Mouse (Mus musculus): Measurements from ENCODE around the gene Rps26. TPM values are rescaled to one million over a fixed set of nuclear protein-coding genes. Genes with fewer than 3 reads are reported as not detected.
A peak's percentile ranks its signal among the peaks of the same experiment; 100 is the strongest.

Gene Rps26
- polyA plus RNA-seq, 1 experiment from 2014 or later, result 811 TPM

DNA sequence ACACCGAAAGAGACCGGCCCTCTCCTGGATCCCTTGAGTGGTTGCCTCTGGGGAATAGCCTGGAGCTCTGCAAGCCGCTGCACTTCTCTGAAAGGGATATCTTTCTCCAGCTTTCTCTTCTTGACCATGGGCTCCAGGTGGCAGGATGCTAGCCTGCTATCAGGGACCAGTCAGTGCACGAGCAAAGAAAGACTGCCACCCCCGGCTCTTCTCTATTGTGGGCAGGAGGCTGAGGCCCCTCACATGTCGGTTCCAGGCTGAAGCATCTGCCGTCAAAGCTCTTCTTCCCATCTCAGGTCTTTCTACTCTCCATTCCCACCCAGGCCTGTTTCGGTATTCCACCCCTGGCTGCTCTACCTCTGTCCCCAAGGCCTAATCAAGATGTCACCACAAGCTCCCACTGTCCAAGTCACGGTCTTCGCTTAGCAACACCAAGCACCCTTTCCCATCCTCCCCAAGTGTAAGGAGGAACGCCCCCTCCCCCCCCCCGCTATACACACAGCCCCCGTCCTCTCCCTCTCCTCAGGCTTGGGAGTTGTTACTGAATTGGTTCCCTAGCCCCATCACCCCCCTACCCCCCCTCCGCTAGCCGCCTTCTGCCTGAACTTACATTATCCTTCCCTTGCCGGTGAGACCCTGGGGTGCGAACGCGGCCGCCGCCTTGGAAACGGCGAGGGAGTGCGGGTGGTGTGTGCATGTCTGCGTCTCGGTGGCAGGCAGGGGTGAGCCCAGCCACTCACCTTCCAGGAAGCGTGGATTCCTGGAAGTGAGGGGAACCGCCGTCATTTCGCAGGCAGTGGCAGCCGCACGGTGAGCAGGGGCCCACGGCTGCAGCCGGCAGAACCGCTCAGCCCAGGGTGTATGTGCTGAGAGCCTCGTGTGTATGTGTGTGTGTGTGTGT, 18.8 kb upstream of the Rps26 start, which contains the start of gene Ikzf4:
Ikzf4 (minus strand) TSS at position 881 of the 901 bp plus-strand sequence.
- 7% methylated on average over 36 of the region's 36 CpGs for WGBS
- TF ChIP-seq EP300 (optimal IDR thresholded peaks at IDR 0.05), result no peak
- no peak for TF ChIP-seq CTCF (IDR thresholded peaks at IDR 0.05; ENCODE audit: low read depth)
- Histone ChIP-seq H3K4me3 (ENCODE audit: low read depth, low read length) (peak within 1 kb of the TSS; percentile 43), H3K4me1 (replicated peaks; ENCODE audit: control insufficient read depth, insufficient read depth) (peaks cover 4% of the 10 kb centered on the region; the same call in 1 of the 2 replicates), H3K27me3 (ENCODE audit: control insufficient read depth, insufficient read depth, low read length) (no peaks in the 10 kb centered on the region), H3K4me2 (replicated peaks; ENCODE audit: low read depth) (peak within 1 kb of the TSS; percentile 65), H3K9ac (ENCODE audit: low read length) (peak within 1 kb of the TSS; percentile 57), H3K9me3 (ENCODE audit: control insufficient read depth, low read length) (no peaks in the 10 kb centered on the region), H3K27ac (replicated peaks) (peak within 1 kb of the TSS; percentile 77), H3K36me3 (ENCODE audit: control insufficient read depth, insufficient read depth, low read length) (no peaks in the 10 kb centered on the region)
- DNase-seq (ENCODE audit: low spot score), result peak; percentile 80
- peak; percentile 82 for ATAC-seq (ENCODE audit: low FRiP score, low TSS enrichment)

GRCm38 (mm10) chr10:128642749-128643148, 16.2 kb upstream of the Rps26 start:
- H3K27me3 ChIP-seq (ENCODE audit: control insufficient read depth, insufficient read depth, low read length), result no peaks in the 10 kb centered on the region
- no peak overlapping the region for H3K4me3 ChIP-seq (ENCODE audit: low read depth, low read length)
- H3K4me1 ChIP-seq (replicated peaks; ENCODE audit: control insufficient read depth, insufficient read depth), result peaks cover 4% of the 10 kb centered on the region; the same call in 1 of the 2 replicates
- WGBS, result 90% methylated on average over 6 of the region's 6 CpGs
- no peak overlapping the region for H3K27ac ChIP-seq (replicated peaks)
- peaks cover 2% of the 10 kb centered on the region; the same call in 1 of the 2 replicates for H3K36me3 ChIP-seq (ENCODE audit: control insufficient read depth, insufficient read depth, low read length)
- no peak overlapping the region for H3K4me2 ChIP-seq (replicated peaks; ENCODE audit: low read depth)
- no peak overlapping the region for H3K9ac ChIP-seq (ENCODE audit: low read length)
- TF ChIP-seq CTCF (IDR thresholded peaks at IDR 0.05; ENCODE audit: low read depth) (no peak), EP300 (optimal IDR thresholded peaks at IDR 0.05) (no peak)
- DNase-seq (ENCODE audit: low spot score), result no peak
- no peak for ATAC-seq (ENCODE audit: low FRiP score, low TSS enrichment)
- H3K9me3 ChIP-seq (ENCODE audit: control insufficient read depth, low read length), result no peaks in the 10 kb centered on the region

DNA sequence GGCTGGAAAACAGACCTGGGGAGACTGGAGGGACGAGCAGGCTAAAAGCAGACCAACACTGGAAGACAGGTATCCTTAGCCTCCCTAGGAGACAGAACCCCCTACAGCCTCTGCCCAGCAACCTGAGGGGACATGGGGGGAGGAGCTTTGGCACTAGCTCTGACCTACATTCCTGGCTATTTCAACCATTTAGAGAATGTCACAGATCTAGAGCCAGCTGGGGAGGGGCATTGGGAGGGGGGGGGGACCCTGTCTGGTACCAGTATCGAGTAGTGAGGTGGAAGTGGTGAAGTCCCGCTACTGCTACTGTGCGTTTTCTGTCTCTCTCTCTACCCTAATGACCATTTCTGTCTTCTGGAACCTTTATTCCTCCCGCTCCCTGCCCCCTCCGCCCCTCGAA, 15.3 kb upstream of the Rps26 start:
- no peak overlapping the region for H3K27ac ChIP-seq (replicated peaks)
- no peaks in the 10 kb centered on the region for H3K27me3 ChIP-seq (ENCODE audit: control insufficient read depth, insufficient read depth, low read length)
- H3K9ac ChIP-seq (ENCODE audit: low read length), result no peak overlapping the region
- peaks cover 4% of the 10 kb centered on the region; the same call in 1 of the 2 replicates for H3K4me1 ChIP-seq (replicated peaks; ENCODE audit: control insufficient read depth, insufficient read depth)
- TF ChIP-seq CTCF (IDR thresholded peaks at IDR 0.05; ENCODE audit: low read depth) (no peak), EP300 (optimal IDR thresholded peaks at IDR 0.05) (no peak)
- ATAC-seq (ENCODE audit: low FRiP score, low TSS enrichment) (no peak), DNase-seq (ENCODE audit: low spot score) (no peak)
- no peak overlapping the region for H3K4me3 ChIP-seq (ENCODE audit: low read depth, low read length)
- H3K36me3 ChIP-seq (ENCODE audit: control insufficient read depth, insufficient read depth, low read length), result peaks cover 2% of the 10 kb centered on the region; the same call in 1 of the 2 replicates
- no peaks in the 10 kb centered on the region for H3K9me3 ChIP-seq (ENCODE audit: control insufficient read depth, low read length)
- WGBS, result 78% methylated on average over 7 of the region's 7 CpGs
- H3K4me2 ChIP-seq (replicated peaks; ENCODE audit: low read depth), result no peak overlapping the region

GRCm38 (mm10) chr10:128640891-128641290, 14.3 kb upstream of the Rps26 start:
- ATAC-seq (ENCODE audit: low FRiP score, low TSS enrichment), result no peak
- Histone ChIP-seq H3K27me3 (ENCODE audit: control insufficient read depth, insufficient read depth, low read length) (no peaks in the 10 kb centered on the region), H3K9me3 (ENCODE audit: control insufficient read depth, low read length) (no peaks in the 10 kb centered on the region), H3K4me2 (replicated peaks; ENCODE audit: low read depth) (no peak overlapping the region), H3K36me3 (ENCODE audit: control insufficient read depth, insufficient read depth, low read length) (peaks cover 2% of the 10 kb centered on the region; the same call in 1 of the 2 replicates), H3K27ac (replicated peaks) (no peak overlapping the region), H3K4me3 (ENCODE audit: low read depth, low read length) (no peak overlapping the region), H3K4me1 (replicated peaks; ENCODE audit: control insufficient read depth, insufficient read depth) (no peaks in the 10 kb centered on the region; the same call in 1 of the 2 replicates), H3K9ac (ENCODE audit: low read length) (no peak overlapping the region)
- DNase-seq (ENCODE audit: low spot score), result no peak
- TF ChIP-seq EP300 (optimal IDR thresholded peaks at IDR 0.05) (no peak), CTCF (IDR thresholded peaks at IDR 0.05; ENCODE audit: low read depth) (no peak)
- WGBS, result 96% methylated on average over 15 of the region's 15 CpGs

- ATAC-seq (ENCODE audit: low FRiP score, low TSS enrichment), result no peak
- H3K4me1 ChIP-seq (replicated peaks; ENCODE audit: control insufficient read depth, insufficient read depth), result no peaks in the 10 kb centered on the region; the same call in 1 of the 2 replicates
- TF ChIP-seq CTCF (IDR thresholded peaks at IDR 0.05; ENCODE audit: low read depth) (no peak), EP300 (optimal IDR thresholded peaks at IDR 0.05) (no peak)
- no peaks in the 10 kb centered on the region for H3K27me3 ChIP-seq (ENCODE audit: control insufficient read depth, insufficient read depth, low read length)
- peaks cover 2% of the 10 kb centered on the region for H3K36me3 ChIP-seq (ENCODE audit: control insufficient read depth, insufficient read depth, low read length)
- WGBS, result 88% methylated on average over 14 of the region's 14 CpGs
- no peaks in the 10 kb centered on the region for H3K9me3 ChIP-seq (ENCODE audit: control insufficient read depth, low read length)
- H3K9ac ChIP-seq (ENCODE audit: low read length), result no peak overlapping the region
- no peak overlapping the region for H3K4me3 ChIP-seq (ENCODE audit: low read depth, low read length)
- no peak overlapping the region for H3K27ac ChIP-seq (replicated peaks)
- no peak for DNase-seq (ENCODE audit: low spot score)
- no peak overlapping the region for H3K4me2 ChIP-seq (replicated peaks; ENCODE audit: low read depth)
Observed at GRCm38 (mm10) chr10:128639999-128640398, 13.5 kb upstream of the Rps26 start.

DNA sequence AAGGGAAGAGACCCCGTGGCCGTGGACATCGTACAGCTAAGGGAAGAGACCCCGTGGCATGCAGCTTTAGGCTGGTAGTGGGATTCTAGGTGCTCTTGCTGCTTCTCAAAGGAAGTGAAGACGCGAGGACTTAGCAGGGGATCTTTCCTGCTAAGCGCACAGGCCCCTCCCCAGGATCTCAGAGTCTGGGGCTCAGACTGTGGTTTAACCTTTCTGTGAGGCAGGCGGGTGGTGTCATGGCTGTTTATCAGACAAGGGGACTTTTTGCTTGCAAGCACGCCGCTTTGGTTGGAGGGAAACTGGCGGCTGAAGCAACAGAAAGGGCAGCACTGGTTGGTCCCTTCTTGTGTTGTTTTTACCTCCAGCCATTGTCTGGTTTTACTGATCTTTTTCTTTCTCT, 10.5 kb upstream of the Rps26 start:
- Histone ChIP-seq H3K4me2 (replicated peaks; ENCODE audit: low read depth) (no peak overlapping the region), H3K9me3 (ENCODE audit: control insufficient read depth, low read length) (no peaks in the 10 kb centered on the region), H3K27ac (replicated peaks) (no peak overlapping the region), H3K36me3 (ENCODE audit: control insufficient read depth, insufficient read depth, low read length) (peaks cover 6% of the 10 kb centered on the region), H3K4me1 (replicated peaks; ENCODE audit: control insufficient read depth, insufficient read depth) (no peaks in the 10 kb centered on the region), H3K4me3 (ENCODE audit: low read depth, low read length) (no peak overlapping the region), H3K9ac (ENCODE audit: low read length) (no peak overlapping the region), H3K27me3 (ENCODE audit: control insufficient read depth, insufficient read depth, low read length) (no peaks in the 10 kb centered on the region)
- ATAC-seq (ENCODE audit: low FRiP score, low TSS enrichment) (no peak), DNase-seq (ENCODE audit: low spot score) (no peak)
- 36% methylated on average over 11 of the region's 11 CpGs for WGBS
- TF ChIP-seq EP300 (optimal IDR thresholded peaks at IDR 0.05) (no peak), CTCF (IDR thresholded peaks at IDR 0.05; ENCODE audit: low read depth) (no peak)
